Mouse (Mus musculus) hindbrain, embryonic 11.5 days (tissue): ENCODE measurements at regions not wholly inside any gene's neighbourhood (a gene's known extent, or its start where the extent isn't known, plus 50 kb on each side); places are given as distances from the start of the nearest gene placed in this dataset.

Experiments
- ATAC-seq: fragments of 200-750 bp; cut with Nextera tagmentation; 2 replicates; pipeline ENCODE4 v1.8.0; 2017; ENCODE audit warnings: mild to moderate bottlenecking, moderate TSS enrichment, moderate library complexity; ENCODE audit not compliant: low FRiP score
- DNase-seq: peaks from one replicate; pipeline ENCODE4 v3.0.0-alpha.2; 2015; ENCODE audit warnings: low spot score
- H3K27ac ChIP-seq: fragments of 300-500 bp; sonication (generic); 2 replicates; pipeline ENCODE4 v1.5.1; 2014; ENCODE audit warnings: mild to moderate bottlenecking, low read depth, low read length
- H3K27me3 ChIP-seq: fragments of 300-500 bp; sonication (generic); 2 replicates; pipeline ENCODE4 v1.6.1; 2014; ENCODE audit warnings: mild to moderate bottlenecking, low read length, moderate library complexity, mixed read lengths; ENCODE audit not compliant: control insufficient read depth, insufficient read depth
- H3K36me3 ChIP-seq: fragments of 300-500 bp; sonication (generic); 2 replicates; pipeline ENCODE4 v1.6.1; 2014; ENCODE audit warnings: mild to moderate bottlenecking, low read length, moderate library complexity, mixed read lengths; ENCODE audit not compliant: control insufficient read depth, insufficient read depth
- H3K4me1 ChIP-seq: fragments of 300-500 bp; sonication (generic); replicated peaks from 2 replicates; pipeline ENCODE4 v1.6.1; 2014; ENCODE audit warnings: low read length, mixed read lengths; ENCODE audit not compliant: control insufficient read depth, insufficient read depth
- H3K4me2 ChIP-seq: fragments of 300-500 bp; sonication (generic); replicated peaks from 2 replicates; pipeline ENCODE4 v1.6.1; 2014; ENCODE audit warnings: mild to moderate bottlenecking, low read depth, low read length
- H3K4me3 ChIP-seq: fragments of 300-500 bp; sonication (generic); 2 replicates; pipeline ENCODE4 v1.5.1; 2014; ENCODE audit warnings: low read depth, low read length
- H3K9ac ChIP-seq: fragments of 300-500 bp; sonication (generic); 2 replicates; pipeline ENCODE4 v1.6.1; 2014; ENCODE audit warnings: low read depth, low read length
- H3K9me3 ChIP-seq: fragments of 300-500 bp; sonication (generic); 2 replicates; pipeline ENCODE4 v1.6.1; 2016; ENCODE audit warnings: low read length; ENCODE audit not compliant: control insufficient read depth
- WGBS: fragments of 180-500 bp; shearing (Covaris S2); extraction: QIAGEN DNeasy Blood & Tissue Kit; methylation state at CpG from one replicate; pipeline ENCODE4 v1.1.7; 2014; 5-methylcytosine and 5-hydroxymethylcytosine counted together

- 89% methylated on average over 19 of the region's 19 CpGs for WGBS
- Histone ChIP-seq H3K27me3 (no peaks in the 10 kb centered on the region), H3K4me2 (no peak overlapping the region), H3K9ac (no peak overlapping the region), H3K27ac (no peak overlapping the region), H3K4me3 (no peak overlapping the region), H3K4me1 (no peaks in the 10 kb centered on the region), H3K36me3 (no peaks in the 10 kb centered on the region), H3K9me3 (no peaks in the 10 kb centered on the region)
- DNase-seq (no peak), ATAC-seq (no peak)
Observed at GRCm38 (mm10) chr6:31114336-31115335, 155.8 kb upstream of the Klf14 start.

DNA sequence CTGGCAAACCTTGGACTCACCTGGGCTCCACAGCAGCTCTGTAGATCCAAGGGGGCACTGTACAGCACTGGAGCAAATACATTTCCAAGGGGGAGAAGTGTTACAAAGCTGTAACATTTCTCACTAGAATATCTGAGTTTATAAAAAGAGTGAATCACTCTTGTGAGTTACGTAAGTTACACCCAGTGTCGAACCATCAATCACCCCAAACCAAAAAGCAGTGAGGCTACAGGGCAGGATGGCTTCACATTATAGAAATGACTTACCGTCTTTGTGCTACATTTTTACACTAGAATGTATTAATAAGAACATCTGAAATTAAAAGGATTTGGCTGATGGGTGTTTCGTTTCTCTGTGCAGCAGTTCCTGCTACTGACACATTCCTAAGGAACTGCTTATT, 156.7 kb upstream of the Klf14 start:
- Histone ChIP-seq H3K36me3 (no peaks in the 10 kb centered on the region), H3K4me1 (no peaks in the 10 kb centered on the region), H3K27me3 (no peaks in the 10 kb centered on the region), H3K9ac (no peak overlapping the region), H3K27ac (no peak overlapping the region), H3K4me2 (no peak overlapping the region), H3K9me3 (no peaks in the 10 kb centered on the region), H3K4me3 (no peak overlapping the region)
- ATAC-seq (no peak), DNase-seq (no peak)
- 95% methylated on average over 4 of the region's 4 CpGs for WGBS

DNA sequence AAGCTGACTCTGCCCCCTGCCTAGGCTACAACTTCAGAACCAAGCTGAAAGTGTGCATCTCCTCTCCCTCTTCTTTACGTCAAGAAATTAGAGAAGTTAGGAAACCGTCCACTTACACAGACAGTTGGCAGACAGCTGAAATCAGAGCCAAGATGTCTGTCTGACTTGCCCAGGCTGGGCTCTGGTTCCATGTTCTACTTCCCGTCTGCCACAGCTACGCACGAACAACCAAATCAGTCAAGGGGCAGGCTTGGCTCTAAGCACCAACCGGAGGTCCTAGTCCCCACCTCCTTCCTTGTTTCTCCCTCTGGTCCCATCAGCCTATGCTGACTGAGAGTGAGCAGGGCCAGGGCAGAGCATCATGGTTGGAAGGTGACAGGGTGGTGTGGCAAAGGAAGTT, 157.5 kb upstream of the Klf14 start:
- H3K4me3 ChIP-seq = no peak overlapping the region
- H3K9me3 ChIP-seq = no peaks in the 10 kb centered on the region
- WGBS = 84% methylated on average over 6 of the region's 6 CpGs
- no peaks in the 10 kb centered on the region for H3K27me3 ChIP-seq
- H3K4me1 ChIP-seq = no peaks in the 10 kb centered on the region
- DNase-seq (no peak), ATAC-seq (no peak)
- no peaks in the 10 kb centered on the region for H3K36me3 ChIP-seq
- no peak overlapping the region for H3K27ac ChIP-seq
- H3K4me2 ChIP-seq = no peak overlapping the region
- H3K9ac ChIP-seq = no peak overlapping the region

DNA sequence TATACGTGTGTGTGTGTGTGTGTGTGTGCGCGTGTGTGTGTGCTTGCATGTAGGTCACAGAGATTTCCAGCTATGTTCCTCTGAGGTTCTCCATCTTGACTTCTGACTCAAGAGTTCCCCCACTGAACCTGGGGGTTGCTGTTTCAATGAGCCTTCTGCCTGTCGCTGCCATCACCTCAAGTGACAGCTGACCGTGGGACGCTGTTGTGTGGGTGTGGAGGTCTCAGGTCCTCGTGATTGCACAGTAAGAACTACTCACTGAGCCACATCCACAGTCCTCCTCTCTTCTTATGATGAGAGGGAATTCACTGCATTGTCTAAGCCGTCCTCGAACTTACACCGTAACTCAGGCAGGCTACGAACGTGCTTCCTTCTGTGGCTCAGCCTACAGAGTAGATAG, 158.8 kb upstream of the Klf14 start:
- Histone ChIP-seq H3K36me3 (no peaks in the 10 kb centered on the region), H3K4me3 (no peak overlapping the region), H3K4me1 (no peaks in the 10 kb centered on the region), H3K9ac (no peak overlapping the region), H3K4me2 (no peak overlapping the region), H3K9me3 (no peaks in the 10 kb centered on the region), H3K27me3 (no peaks in the 10 kb centered on the region), H3K27ac (no peak overlapping the region)
- 88% methylated on average over 12 of the region's 12 CpGs for WGBS
- no peak for ATAC-seq
- DNase-seq = no peak

DNA sequence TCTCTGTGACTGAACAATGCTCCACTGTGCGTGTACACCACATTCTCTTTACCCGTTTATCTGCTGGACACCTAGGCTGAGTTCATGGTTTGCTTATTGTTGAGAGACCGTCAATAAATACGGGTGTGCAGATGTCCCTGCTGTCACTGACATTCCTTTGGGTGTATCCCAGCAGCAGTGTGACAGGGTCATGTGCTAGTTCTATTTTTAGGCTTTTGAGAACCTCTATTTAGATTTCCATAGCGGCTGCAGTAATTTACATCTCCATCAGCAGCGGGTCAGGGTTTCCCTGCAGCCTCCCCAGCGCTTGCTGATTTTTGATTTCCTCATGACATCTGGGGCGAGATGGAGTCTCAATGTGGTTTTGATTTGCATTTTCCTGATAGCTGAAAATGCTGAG, 162.1 kb upstream of the Klf14 start:
- WGBS = 27% methylated on average over 8 of the region's 8 CpGs
- no peaks in the 10 kb centered on the region for H3K4me1 ChIP-seq
- no peaks in the 10 kb centered on the region for H3K27me3 ChIP-seq
- H3K27ac ChIP-seq = no peak overlapping the region
- DNase-seq = peak; percentile 67
- no peaks in the 10 kb centered on the region for H3K36me3 ChIP-seq
- no peaks in the 10 kb centered on the region for H3K9me3 ChIP-seq
- peak; percentile 73; the same call in 1 of the 2 replicates for ATAC-seq
- no peak overlapping the region for H3K4me3 ChIP-seq
- no peak overlapping the region for H3K4me2 ChIP-seq
- no peak overlapping the region for H3K9ac ChIP-seq

- H3K4me3 ChIP-seq = no peak overlapping the region
- no peaks in the 10 kb centered on the region for H3K27me3 ChIP-seq
- 91% methylated on average over 5 of the region's 5 CpGs for WGBS
- no peaks in the 10 kb centered on the region for H3K4me1 ChIP-seq
- no peaks in the 10 kb centered on the region for H3K36me3 ChIP-seq
- H3K9me3 ChIP-seq = no peaks in the 10 kb centered on the region
- ATAC-seq = no peak
- no peak overlapping the region for H3K4me2 ChIP-seq
- no peak overlapping the region for H3K27ac ChIP-seq
- H3K9ac ChIP-seq = no peak overlapping the region
- DNase-seq = no peak
Observed at GRCm38 (mm10) chr6:31122895-31123294, 164.0 kb upstream of the Klf14 start.

GRCm38 (mm10) chr6:31123342-31123990, 164.6 kb upstream of the Klf14 start:
- Histone ChIP-seq H3K27me3 (no peaks in the 10 kb centered on the region), H3K4me1 (no peaks in the 10 kb centered on the region), H3K4me2 (no peak overlapping the region), H3K9ac (no peak overlapping the region), H3K9me3 (no peaks in the 10 kb centered on the region), H3K36me3 (no peaks in the 10 kb centered on the region), H3K27ac (no peak overlapping the region), H3K4me3 (no peak overlapping the region)
- WGBS = 78% methylated on average over 4 of the region's 4 CpGs
- DNase-seq (no peak), ATAC-seq (no peak)

DNA sequence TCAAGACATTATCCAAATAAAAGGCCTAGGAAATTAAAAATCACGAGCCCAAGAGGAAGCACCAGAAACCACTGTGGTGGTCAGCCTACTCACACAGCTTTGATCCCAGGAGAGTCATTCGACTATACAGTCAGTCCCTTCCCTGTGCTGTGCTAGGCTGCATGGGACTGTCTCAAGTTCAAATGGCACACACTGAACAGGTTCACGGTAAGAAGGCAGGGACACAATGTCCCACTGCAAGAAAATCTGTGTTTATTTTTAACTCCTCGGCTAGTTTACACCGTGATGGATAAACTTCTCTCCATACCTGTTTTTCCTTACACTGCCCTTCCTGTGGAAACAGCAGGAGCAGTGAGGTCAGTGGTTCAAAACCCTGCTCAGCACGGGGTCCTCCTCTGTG, 165.2 kb upstream of the Klf14 start:
- H3K4me1 ChIP-seq = no peaks in the 10 kb centered on the region
- H3K27me3 ChIP-seq = no peaks in the 10 kb centered on the region
- no peaks in the 10 kb centered on the region for H3K9me3 ChIP-seq
- DNase-seq (no peak), ATAC-seq (no peak)
- H3K36me3 ChIP-seq = no peaks in the 10 kb centered on the region
- H3K27ac ChIP-seq = no peak overlapping the region
- H3K4me2 ChIP-seq = no peak overlapping the region
- H3K4me3 ChIP-seq = no peak overlapping the region
- H3K9ac ChIP-seq = no peak overlapping the region
- WGBS = 71% methylated on average over 6 of the region's 6 CpGs

DNA sequence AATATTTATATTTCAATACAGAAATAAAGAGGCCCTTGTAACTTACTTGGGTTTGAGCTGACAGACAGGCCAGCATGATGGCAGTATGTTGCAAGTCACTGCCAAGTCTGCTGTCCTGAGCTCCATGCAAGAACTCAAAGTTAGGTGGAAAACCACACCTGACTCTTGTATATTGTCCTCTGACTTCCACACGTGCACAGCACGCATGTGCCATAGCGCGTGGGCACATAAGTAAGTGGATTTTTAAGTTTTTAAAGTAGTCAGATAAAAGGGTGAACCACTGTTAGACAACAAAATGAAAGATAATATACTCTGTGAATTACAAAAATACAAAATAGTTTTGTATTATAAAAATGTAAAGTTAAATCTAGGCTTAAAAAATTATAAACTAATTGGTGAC, 166.0 kb upstream of the Klf14 start:
- Histone ChIP-seq H3K36me3 (no peaks in the 10 kb centered on the region), H3K27ac (no peak overlapping the region), H3K4me2 (no peak overlapping the region), H3K4me3 (no peak overlapping the region), H3K9ac (no peak overlapping the region), H3K27me3 (no peaks in the 10 kb centered on the region), H3K4me1 (no peaks in the 10 kb centered on the region), H3K9me3 (no peaks in the 10 kb centered on the region)
- no peak for ATAC-seq
- no peak for DNase-seq
- WGBS = 93% methylated on average over 4 of the region's 4 CpGs
